Mouse (Mus musculus) thymus, adult 2 months (tissue): ENCODE results near the gene Gm960.

Source experiments
- CTCF ChIP-seq: fragments of 200-500 bp; IDR thresholded peaks from 2 replicates; pipeline ENCODE4 v1.5.1; 2012; ENCODE audit warnings: mild to moderate bottlenecking, control low read depth, low read length, moderate library complexity, borderline replicate concordance; ENCODE audit not compliant: control insufficient read depth, poor library complexity, insufficient read depth; ENCODE audit errors: extremely low read depth
- POLR2A ChIP-seq: fragments of 200-500 bp; IDR thresholded peaks from 2 replicates; pipeline ENCODE4 v1.6.1; 2012; ENCODE audit warnings: mild to moderate bottlenecking, low read length, control low read depth, moderate library complexity; ENCODE audit not compliant: control insufficient read depth, poor library complexity, insufficient read depth; ENCODE audit errors: extremely low read depth

- TF ChIP-seq CTCF: no peak
- no peak for TF ChIP-seq POLR2A
Measured at GRCm38 (mm10) chr19:4605654-4606053, 92.8 kb downstream of the Gm960 start.
